Mouse (Mus musculus) retina, postnatal 7 days (tissue): ENCODE measurements around the gene Fam107b.
"Not testable (repeated sequence)": the region's sequence is repeated elsewhere in the genome, so short reads cannot be mapped to it uniquely, and the experiment has no call there.

Experiments
- DNase-seq: peaks from one replicate; pipeline ENCODE4 v3.0.0-alpha.2; 2012; ENCODE audit warnings: low read depth, low spot score

The Fam107b gene

GRCm38 (mm10) chr2:3657811-3658730 is 87.8 kb downstream of the Fam107b start:
- no peak for DNase-seq

- peak; percentile 84 for DNase-seq
These were observed 88.6 kb downstream of the Fam107b start for GRCm38 (mm10) chr2:3658900-3659299.

DNA sequence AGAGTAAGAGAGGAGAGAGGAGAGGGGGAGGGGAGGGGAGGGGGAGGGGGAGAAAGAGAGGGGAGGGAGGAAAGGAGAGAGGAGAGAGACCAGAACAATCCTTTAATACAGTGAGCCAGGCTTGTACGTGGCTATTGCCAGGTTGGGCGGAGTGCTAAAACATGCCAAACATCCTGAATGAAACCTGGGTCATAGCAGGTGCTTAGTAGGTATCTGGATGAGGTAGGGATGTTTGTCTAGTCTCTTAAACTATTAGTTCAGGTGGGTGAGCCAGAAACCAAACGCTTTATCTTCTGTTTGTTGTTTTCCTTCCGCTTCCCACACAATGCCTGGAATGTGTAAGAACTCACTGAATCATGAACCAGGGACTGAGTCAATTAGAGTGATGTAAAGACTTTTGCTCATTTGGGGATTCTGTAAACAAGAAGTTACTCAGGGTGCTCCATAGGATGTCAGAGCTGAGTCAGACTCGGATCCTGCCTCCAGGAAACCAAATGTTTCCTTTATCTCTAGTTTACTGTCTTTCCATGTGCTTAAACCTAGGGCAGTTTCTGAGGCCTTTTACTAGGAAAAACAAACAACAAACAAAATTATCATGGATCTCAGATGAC is 89.1 kb downstream of the Fam107b start:
- DNase-seq, result no peak

DNA sequence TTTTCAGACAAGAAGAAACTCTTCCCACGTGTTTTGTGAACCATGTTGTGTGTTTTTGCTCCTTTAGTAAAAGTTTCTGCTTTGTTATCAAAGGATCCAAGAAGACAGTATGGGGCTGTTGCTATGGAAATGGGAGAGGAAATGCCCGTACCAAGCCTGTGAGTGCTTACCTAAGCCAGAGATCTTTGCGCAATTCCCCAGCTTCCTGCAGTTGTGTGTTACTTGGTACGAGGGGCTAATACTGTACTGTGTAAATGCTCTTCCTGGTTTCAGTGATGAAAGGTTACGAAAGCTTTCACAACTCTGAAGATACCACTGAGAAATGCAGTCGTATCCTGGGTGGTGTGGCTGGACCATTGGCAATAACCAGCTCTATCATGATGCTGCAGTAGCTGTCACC is 93.8 kb downstream of the Fam107b start:
- no peak for DNase-seq

GRCm38 (mm10) chr2:3668682-3669081 is 98.4 kb downstream of the Fam107b start:
- no peak for DNase-seq

DNA sequence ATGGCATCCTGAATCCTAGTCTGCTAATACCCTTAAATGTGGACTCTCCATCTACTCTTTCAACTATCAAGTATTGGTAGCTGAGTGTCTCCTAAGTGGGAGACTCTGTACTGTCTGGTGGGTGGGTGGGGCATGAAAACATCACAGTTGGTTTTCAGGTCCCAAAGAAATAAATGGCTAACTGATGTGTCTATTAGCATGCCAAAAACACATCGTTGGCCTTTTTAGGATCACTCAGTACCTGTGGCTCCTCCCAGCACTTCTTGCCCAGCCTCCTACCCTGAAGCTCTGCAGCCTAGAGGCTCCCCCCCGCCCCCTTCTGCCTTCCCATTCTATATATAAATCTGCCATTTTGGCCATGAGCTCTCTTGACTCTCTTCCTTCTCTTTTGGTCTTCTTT is 99.4 kb downstream of the Fam107b start:
- no peak for DNase-seq

GRCm38 (mm10) chr2:3672654-3673367 is 102.5 kb downstream of the Fam107b start:
- DNase-seq, result no peak

DNA sequence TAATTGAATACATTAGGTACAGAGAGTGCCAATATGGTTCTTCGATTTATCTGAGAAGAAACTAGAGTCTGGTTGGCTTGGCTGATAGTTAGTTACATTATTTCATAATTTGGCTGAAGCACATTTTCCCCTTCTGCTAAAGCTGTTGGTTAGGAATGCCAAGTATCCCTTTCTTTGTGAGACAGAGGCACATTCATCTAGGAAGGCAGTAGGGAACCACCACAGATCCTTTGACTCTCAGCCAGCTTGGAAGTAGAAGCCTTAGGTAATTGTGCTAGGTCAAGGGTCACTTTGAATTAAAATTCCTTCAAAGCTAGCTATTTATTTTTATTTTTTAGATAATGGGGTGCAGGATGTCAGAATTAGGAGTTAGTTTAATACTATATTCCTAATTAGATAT is 105.2 kb downstream of the Fam107b start:
- no peak for DNase-seq

DNA sequence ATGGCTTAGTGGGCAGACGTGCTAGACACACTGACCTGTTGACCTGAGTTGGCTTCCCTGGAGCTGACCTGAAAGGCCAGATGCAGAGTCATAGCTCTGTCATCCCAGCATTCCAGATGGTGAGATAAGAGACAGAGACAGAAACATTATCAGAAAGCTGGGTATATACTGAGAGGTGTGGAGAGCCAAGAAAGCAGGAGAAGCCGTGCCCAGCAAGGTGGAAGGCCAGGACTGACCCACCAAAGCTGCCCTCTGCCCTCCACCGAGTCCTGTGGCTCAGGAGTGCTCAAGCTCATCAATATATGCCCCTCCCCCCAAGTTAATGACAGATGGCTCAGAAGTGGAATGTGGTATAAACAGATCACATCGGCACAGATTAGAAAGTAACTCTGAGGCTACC is 112.4 kb downstream of the Fam107b start:
- no peak for DNase-seq

- DNase-seq, result no peak
These were observed 113.1 kb downstream of the Fam107b start for GRCm38 (mm10) chr2:3683343-3683742.

DNA sequence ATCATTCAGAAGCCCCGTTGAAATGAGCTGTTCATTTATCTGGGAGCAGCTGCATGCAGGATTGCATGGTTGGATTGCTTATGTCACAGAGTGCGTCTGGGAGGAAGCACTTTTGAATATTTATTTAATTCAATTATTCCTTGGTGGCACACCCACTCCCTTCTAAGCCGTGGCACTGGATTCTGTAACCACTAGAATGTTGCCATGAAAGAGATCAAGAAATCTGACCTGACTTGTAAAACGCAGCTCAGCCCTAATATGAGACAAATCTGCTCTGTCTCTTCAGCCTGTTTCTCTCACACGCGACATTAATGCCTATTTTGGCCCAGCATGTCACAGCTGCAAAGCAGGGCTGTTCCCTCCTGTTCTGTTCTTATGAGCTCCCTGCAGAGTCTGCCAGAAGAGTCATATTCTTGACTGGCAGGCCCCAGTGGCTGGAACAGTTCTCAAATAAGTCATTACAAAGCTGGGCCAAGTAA is 113.5 kb downstream of the Fam107b start:
- DNase-seq, result no peak

- no peak for DNase-seq
These were observed 119.9 kb downstream of the Fam107b start for GRCm38 (mm10) chr2:3690221-3690620.

GRCm38 (mm10) chr2:3692833-3693232 is 122.5 kb downstream of the Fam107b start:
- DNase-seq, result no peak

DNA sequence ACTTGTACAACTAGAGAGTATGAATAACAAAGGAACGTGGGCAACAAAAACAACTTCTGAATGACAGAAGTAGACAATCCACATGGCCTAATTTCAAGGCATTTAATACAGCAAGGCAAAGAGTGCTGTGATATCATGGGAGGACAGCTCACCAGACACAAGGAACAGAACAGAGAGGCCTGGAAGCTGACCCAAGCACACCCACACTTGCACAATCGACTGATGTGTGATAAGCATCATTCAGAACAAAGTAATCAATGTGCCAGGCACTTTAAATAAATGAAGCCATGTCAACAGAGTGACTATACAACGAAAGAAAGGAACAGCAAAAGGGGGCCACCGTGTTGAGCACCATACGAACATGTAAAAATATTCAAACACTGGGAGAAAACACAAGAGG is 125.6 kb downstream of the Fam107b start:
- no peak for DNase-seq

DNA sequence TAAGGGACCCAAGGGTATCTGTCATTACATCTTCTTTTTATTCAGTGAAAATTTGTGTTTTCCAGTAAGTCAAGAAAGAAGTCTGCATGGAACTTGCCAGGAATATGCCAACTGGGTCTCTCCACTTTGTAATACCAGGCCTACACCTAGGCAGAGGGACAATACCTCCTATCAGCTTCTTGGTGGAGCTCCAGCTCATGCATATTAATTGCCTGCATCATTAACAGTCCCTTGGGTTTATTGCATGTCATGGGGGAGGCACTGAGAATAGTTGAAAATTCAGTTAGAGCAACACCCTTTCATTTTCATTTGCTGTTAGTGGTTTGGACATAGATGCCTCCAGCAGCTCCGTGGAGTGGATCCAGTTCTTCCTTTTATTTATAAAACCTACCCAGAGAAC is 130.1 kb downstream of the Fam107b start:
- no peak for DNase-seq

DNA sequence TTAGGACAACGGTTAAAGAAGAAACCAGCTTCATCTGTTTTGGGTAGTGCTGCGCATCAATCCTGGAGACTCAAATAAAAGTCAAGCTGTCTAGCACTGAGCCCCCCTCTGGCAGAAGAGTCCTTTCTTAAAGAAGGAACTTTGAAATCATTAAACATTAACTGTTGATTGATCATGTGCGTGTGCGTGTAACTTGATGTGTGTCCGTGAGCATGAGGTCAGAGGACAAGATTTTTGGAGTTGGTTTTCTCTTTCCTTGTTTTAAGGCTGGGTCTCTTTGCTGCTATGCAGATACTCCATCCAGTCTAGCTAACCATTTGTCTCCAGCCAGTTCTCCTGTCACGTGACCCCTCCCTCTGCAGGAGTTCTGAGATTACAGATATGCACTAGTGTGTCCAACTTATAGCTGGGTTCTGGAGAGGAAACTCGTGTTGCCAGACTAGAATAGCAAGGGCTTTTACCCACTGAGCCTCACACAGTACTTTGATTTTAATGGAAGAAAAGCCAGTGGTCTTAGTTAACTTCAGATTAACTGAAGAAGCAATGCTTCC is 132.4 kb downstream of the Fam107b start:
- DNase-seq, result no peak

GRCm38 (mm10) chr2:3703806-3704205 is 133.5 kb downstream of the Fam107b start:
- no peak for DNase-seq

GRCm38 (mm10) chr2:3704311-3705162 is 134.2 kb downstream of the Fam107b start:
- no peak for DNase-seq

DNA sequence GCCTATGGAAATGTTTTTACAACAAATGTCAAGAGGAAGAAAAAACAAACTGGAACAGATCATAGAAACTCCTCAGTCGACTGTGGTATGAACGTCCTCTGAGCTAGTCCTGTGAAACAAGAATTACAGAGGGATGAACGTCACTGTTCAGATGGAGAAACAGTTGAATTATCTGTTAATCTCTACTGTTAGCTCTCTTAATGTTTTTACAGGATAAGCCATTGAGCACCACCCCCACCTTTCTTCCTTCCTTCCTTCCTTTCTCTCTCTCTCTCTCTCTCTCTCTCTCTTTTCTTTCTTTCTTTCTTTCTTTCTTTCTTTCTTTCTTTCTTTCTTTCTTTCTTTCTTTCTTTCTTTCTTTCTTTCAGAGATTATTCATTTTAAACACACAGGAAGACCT is 135.0 kb downstream of the Fam107b start:
- not testable (repeated sequence) for DNase-seq

GRCm38 (mm10) chr2:3707236-3707635 is 136.9 kb downstream of the Fam107b start:
- DNase-seq, result no peak

GRCm38 (mm10) chr2:3708621-3709020 is 138.3 kb downstream of the Fam107b start:
- no peak for DNase-seq
